Mouse (Mus musculus): Measurements from ENCODE around the gene Defa33. TPM values are rescaled to one million over a fixed set of nuclear protein-coding genes. Genes with fewer than 3 reads are reported as not detected.
"Not testable (repeated sequence)": the region's sequence is repeated elsewhere in the genome, so short reads cannot be mapped to it uniquely, and the experiment has no call there.

Gene Defa33
- not detected in 2 replicates for polyA plus RNA-seq (2016; fragmentation: Nextera tagmentation; extraction: Ambion mirVana)

DNA sequence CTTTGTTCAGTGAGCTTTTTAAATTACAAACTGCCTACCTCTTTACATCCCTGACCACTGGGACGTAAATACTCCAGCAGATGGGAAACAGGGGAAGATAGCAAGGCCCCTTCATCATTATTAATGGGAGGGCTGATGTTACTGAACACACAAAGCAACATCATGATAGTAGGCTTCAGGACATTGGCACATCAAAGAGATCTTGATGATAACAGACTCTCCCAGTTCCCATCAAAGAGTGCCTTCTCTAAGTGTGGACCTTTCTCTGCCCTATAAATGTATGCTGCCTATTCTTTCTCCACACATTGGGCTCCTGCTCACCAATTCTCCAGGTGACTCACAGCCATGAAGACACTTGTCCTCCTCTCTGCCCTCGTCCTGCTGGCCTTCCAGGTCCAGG lies at the start of gene Defa33:
Gene Defa33 (plus strand): TSS at position 301 of the 400 bp plus-strand sequence.
- H3K4me3 ChIP-seq; H3K36me3 ChIP-seq; H3K27me3 ChIP-seq (ENCODE audit: insufficient read depth, poor library complexity, severe bottlenecking); H3K4me1 ChIP-seq (replicated peaks); H3K9me3 ChIP-seq; H3K27ac ChIP-seq; DNase-seq (ENCODE audit: low spot score): not testable (repeated sequence)
- no CpG with 5 or more reads among the region's 2 CpGs for WGBS

DNA sequence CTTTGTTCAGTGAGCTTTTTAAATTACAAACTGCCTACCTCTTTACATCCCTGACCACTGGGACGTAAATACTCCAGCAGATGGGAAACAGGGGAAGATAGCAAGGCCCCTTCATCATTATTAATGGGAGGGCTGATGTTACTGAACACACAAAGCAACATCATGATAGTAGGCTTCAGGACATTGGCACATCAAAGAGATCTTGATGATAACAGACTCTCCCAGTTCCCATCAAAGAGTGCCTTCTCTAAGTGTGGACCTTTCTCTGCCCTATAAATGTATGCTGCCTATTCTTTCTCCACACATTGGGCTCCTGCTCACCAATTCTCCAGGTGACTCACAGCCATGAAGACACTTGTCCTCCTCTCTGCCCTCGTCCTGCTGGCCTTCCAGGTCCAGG lies 13.4 kb upstream of the Defa33 start, which contains the start of gene Defa2:
Gene Defa2 (plus strand): TSS at position 301 of the 400 bp plus-strand sequence.
- WGBS = no CpG with 5 or more reads among the region's 2 CpGs
- H3K4me3 ChIP-seq; H3K36me3 ChIP-seq; H3K27ac ChIP-seq; DNase-seq (ENCODE audit: low spot score); H3K27me3 ChIP-seq (ENCODE audit: insufficient read depth, poor library complexity, severe bottlenecking); H3K9me3 ChIP-seq; H3K4me1 ChIP-seq (replicated peaks): not testable (repeated sequence)

DNA sequence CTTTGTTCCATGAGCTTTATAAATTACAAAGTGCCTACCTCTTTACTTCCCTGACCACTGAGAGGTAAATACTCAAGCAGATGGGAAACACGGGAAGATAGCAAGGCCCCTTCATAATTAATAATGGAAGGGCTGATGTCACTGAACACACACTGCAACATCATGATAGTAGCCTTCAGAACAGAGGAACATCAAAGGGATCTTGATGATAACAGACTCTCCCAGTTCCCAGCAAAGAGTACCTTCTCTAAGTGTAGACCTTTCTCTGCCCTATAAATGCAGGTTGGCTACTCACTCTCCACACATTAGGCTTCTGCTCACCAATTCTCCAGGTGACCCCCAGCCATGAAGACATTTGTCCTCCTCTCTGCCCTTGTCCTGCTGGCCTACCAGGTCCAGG lies 35.5 kb downstream of the Defa33 start, which contains the start of gene Defa36:
Gene Defa36 (plus strand): TSS at position 301 of the 400 bp plus-strand sequence.
- not testable (repeated sequence) for DNase-seq (ENCODE audit: low spot score); H3K27me3 ChIP-seq (ENCODE audit: insufficient read depth, poor library complexity, severe bottlenecking); H3K27ac ChIP-seq; H3K4me1 ChIP-seq (replicated peaks); H3K36me3 ChIP-seq; H3K4me3 ChIP-seq; H3K9me3 ChIP-seq
- WGBS = no CpG with 5 or more reads among the region's 1 CpGs

Other genes starting within 250 kb of the Defa33 start
- gene Defa22, start 229.5 kb upstream of the Defa33 start, polyA plus RNA-seq (2016; fragmentation: Nextera tagmentation; extraction: Ambion mirVana) = not detected in 2 replicates
- gene Defa31, start 200.2 kb upstream of the Defa33 start, polyA plus RNA-seq (2016; fragmentation: Nextera tagmentation; extraction: Ambion mirVana) = not detected in 2 replicates
- not detected in 2 replicates for gene Gm15293, start 190.2 kb upstream of the Defa33 start, polyA plus RNA-seq (2016; fragmentation: Nextera tagmentation; extraction: Ambion mirVana)
- not detected in 2 replicates for gene Gm15292, start 142.1 kb upstream of the Defa33 start, polyA plus RNA-seq (2016; fragmentation: Nextera tagmentation; extraction: Ambion mirVana)
- gene Defa27, start 76.3 kb upstream of the Defa33 start, polyA plus RNA-seq (2016; fragmentation: Nextera tagmentation; extraction: Ambion mirVana) = not detected in 2 replicates
- gene Defa29, start 64.8 kb upstream of the Defa33 start, polyA plus RNA-seq (2016; fragmentation: Nextera tagmentation; extraction: Ambion mirVana) = not detected in 2 replicates
- gene Defa2, start 13.3 kb upstream of the Defa33 start, polyA plus RNA-seq (2016; fragmentation: Nextera tagmentation; extraction: Ambion mirVana) = not detected in 2 replicates
- not detected in 2 replicates for gene Defa36, start 35.6 kb downstream of the Defa33 start, polyA plus RNA-seq (2016; fragmentation: Nextera tagmentation; extraction: Ambion mirVana)
- not detected in 2 replicates for gene Gm7849, start 64.7 kb downstream of the Defa33 start, polyA plus RNA-seq (2016; fragmentation: Nextera tagmentation; extraction: Ambion mirVana)
- gene Defa20, start 117.4 kb downstream of the Defa33 start, polyA plus RNA-seq (2016; fragmentation: Nextera tagmentation; extraction: Ambion mirVana) = not detected in 2 replicates
- not detected in 2 replicates for gene Defa32, start 137.2 kb downstream of the Defa33 start, polyA plus RNA-seq (2016; fragmentation: Nextera tagmentation; extraction: Ambion mirVana)
- gene Defa37, start 173.6 kb downstream of the Defa33 start, polyA plus RNA-seq (2016; fragmentation: Nextera tagmentation; extraction: Ambion mirVana) = not detected in 2 replicates
- gene Defa28, start 191.2 kb downstream of the Defa33 start, polyA plus RNA-seq (2016; fragmentation: Nextera tagmentation; extraction: Ambion mirVana) = not detected in 2 replicates
- not detected in 2 replicates for gene Gm7861, start 202.7 kb downstream of the Defa33 start, polyA plus RNA-seq (2016; fragmentation: Nextera tagmentation; extraction: Ambion mirVana)
- not detected in 2 replicates for gene Defa26, start 226.4 kb downstream of the Defa33 start, polyA plus RNA-seq (2016; fragmentation: Nextera tagmentation; extraction: Ambion mirVana)

Data from hindbrain, embryonic 10.5 days (tissue).